Mouse (Mus musculus): ENCODE measurements at regions not wholly inside any gene's neighbourhood (a gene's known extent, or its start where the extent isn't known, plus 50 kb on each side); places are given as distances from the start of the nearest gene placed in this dataset.
"Not testable (repeated sequence)": the region's sequence is repeated elsewhere in the genome, so short reads cannot be mapped to it uniquely, and the experiment has no call there.

GRCm38 (mm10) chr2:166324954-166325353, 169.5 kb upstream of the Sulf2 start:
- no peak for DNase-seq (ENCODE audit: extremely low spot score)

GRCm38 (mm10) chr2:166324439-166324838, 169.0 kb upstream of the Sulf2 start:
- DNase-seq (ENCODE audit: extremely low spot score) = no peak

- no peak for DNase-seq (ENCODE audit: extremely low spot score)
Observed at GRCm38 (mm10) chr2:166322668-166323043, 167.2 kb upstream of the Sulf2 start.

- no peak for DNase-seq (ENCODE audit: extremely low spot score)
Observed at GRCm38 (mm10) chr2:166321992-166322667, 166.7 kb upstream of the Sulf2 start.

GRCm38 (mm10) chr2:166316409-166316916, 161.0 kb upstream of the Sulf2 start:
- no peak for DNase-seq (ENCODE audit: extremely low spot score)

- no peak for DNase-seq (ENCODE audit: extremely low spot score)
Observed at GRCm38 (mm10) chr2:166310438-166310837, 155.0 kb upstream of the Sulf2 start.

GRCm38 (mm10) chr2:166309882-166310281, 154.4 kb upstream of the Sulf2 start:
- DNase-seq (ENCODE audit: extremely low spot score) = no peak

GRCm38 (mm10) chr2:166307551-166307950, 152.1 kb upstream of the Sulf2 start:
- DNase-seq (ENCODE audit: extremely low spot score) = no peak

- no peak for DNase-seq (ENCODE audit: extremely low spot score)
Observed at GRCm38 (mm10) chr2:166305044-166306002, 149.9 kb upstream of the Sulf2 start.

GRCm38 (mm10) chr2:166303854-166304253, 148.4 kb upstream of the Sulf2 start:
- no peak for DNase-seq (ENCODE audit: extremely low spot score)

GRCm38 (mm10) chr2:166301161-166301560, 145.7 kb upstream of the Sulf2 start:
- no peak for DNase-seq (ENCODE audit: extremely low spot score)

- DNase-seq (ENCODE audit: extremely low spot score) = no peak
Observed at GRCm38 (mm10) chr2:166294672-166295071, 139.2 kb upstream of the Sulf2 start.

- no peak for DNase-seq (ENCODE audit: extremely low spot score)
Observed at GRCm38 (mm10) chr2:166292987-166293386, 137.5 kb upstream of the Sulf2 start.

GRCm38 (mm10) chr2:166291266-166291665, 135.8 kb upstream of the Sulf2 start:
- peak; percentile 61 for DNase-seq (ENCODE audit: extremely low spot score)

- DNase-seq (ENCODE audit: extremely low spot score) = no peak
Observed at GRCm38 (mm10) chr2:166290826-166291225, 135.4 kb upstream of the Sulf2 start.

GRCm38 (mm10) chr2:166289198-166289597, 133.7 kb upstream of the Sulf2 start:
- no peak for DNase-seq (ENCODE audit: extremely low spot score)

GRCm38 (mm10) chr2:166281137-166281536, 125.7 kb upstream of the Sulf2 start:
- DNase-seq (ENCODE audit: extremely low spot score) = not testable (repeated sequence)

GRCm38 (mm10) chr2:166280651-166281127, 125.2 kb upstream of the Sulf2 start:
- no peak for DNase-seq (ENCODE audit: extremely low spot score)

- no peak for DNase-seq (ENCODE audit: extremely low spot score)
Observed at GRCm38 (mm10) chr2:166279676-166280075, 124.2 kb upstream of the Sulf2 start.

GRCm38 (mm10) chr2:166275398-166275797, 119.9 kb upstream of the Sulf2 start:
- DNase-seq (ENCODE audit: extremely low spot score) = no peak

GRCm38 (mm10) chr2:166274016-166274346, 118.5 kb upstream of the Sulf2 start:
- DNase-seq (ENCODE audit: extremely low spot score) = no peak

- peak; percentile 33 for DNase-seq (ENCODE audit: extremely low spot score)
Observed at GRCm38 (mm10) chr2:166273312-166274015, 118.0 kb upstream of the Sulf2 start.

All from embryo, embryonic 9.5 days (tissue).